Mouse (Mus musculus): ENCODE data around the gene Hist1h4n.
"Not testable (repeated sequence)": the region's sequence is repeated elsewhere in the genome, so short reads cannot be mapped to it uniquely, and the experiment has no call there.

The Hist1h4n gene

GRCm38 (mm10) chr13:21797163-21797562 is 34.8 kb downstream of the Hist1h4n start:
- not testable (repeated sequence) for DNase-seq (ENCODE audit: extremely low spot score, low spot score)

DNA sequence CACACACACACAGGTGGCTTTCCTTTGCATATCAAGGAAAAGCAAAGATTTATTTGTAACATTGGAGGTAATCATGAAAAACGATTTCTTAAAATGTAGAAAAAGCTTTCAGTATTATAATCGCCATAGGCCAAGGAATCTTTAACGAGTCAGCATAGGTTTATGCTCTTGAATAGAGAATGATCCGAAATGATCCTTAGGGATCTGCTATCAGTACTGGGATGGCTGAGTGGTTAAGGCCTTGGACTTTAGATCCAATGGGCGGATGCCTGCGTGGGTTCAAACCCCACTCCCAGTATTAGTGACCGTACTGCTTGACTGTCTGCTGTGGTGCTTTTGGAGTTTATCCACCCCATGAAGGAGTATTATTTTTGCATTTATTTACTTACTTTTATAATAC is 36.4 kb downstream of the Hist1h4n start:
- DNase-seq (ENCODE audit: extremely low spot score, low spot score) = no peak

GRCm38 (mm10) chr13:21790601-21791283 is 41.3 kb downstream of the Hist1h4n start:
- DNase-seq (ENCODE audit: extremely low spot score, low spot score) = peak; percentile 54

- no peak for DNase-seq (ENCODE audit: extremely low spot score, low spot score)
Observed at GRCm38 (mm10) chr13:21789925-21790324, 42.1 kb downstream of the Hist1h4n start.

GRCm38 (mm10) chr13:21787760-21788593 is 44.0 kb downstream of the Hist1h4n start:
- no peak for DNase-seq (ENCODE audit: extremely low spot score, low spot score)

GRCm38 (mm10) chr13:21786899-21787629 is 44.9 kb downstream of the Hist1h4n start, which contains the start of the genes Hist1h2an and Hist1h2bp:
Gene Hist1h2an, minus strand, starts transcription at chr13:21787218.
Gene Hist1h2bp, plus strand, starts transcription at chr13:21787461.
- DNase-seq (ENCODE audit: extremely low spot score, low spot score) = peak; percentile 87

DNA sequence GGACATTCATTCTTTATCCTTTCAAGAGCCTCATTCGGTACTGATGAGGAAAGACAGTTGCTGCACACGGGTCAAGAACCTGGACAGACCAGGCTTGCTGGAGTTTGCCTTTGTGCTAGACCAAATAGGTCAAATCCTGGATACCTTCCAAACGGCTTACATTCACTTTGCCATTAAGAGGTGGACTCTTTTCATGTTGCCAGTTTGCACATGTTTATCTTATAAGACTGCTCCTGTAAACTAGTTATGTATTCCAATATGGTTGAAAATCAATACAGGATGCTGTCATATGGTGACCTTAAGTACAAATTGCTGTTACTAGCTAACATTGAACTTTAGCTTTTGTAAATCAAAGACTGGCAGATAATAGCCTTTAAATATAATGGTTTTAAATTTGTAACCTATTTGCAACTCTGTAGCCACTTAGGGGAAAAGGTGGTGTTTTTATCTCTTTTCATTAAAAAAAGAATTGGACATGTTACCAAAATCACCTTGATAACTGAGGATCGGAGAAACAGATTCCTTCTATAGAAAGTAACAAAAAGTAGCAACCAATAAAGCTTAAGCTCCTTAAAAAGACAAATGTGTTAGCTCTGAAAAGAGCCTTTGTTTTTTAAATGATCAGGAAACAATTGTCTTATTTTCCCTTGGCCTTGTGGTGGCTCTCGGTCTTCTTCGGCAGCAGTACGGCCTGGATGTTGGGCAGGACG is 45.7 kb downstream of the Hist1h4n start:
- DNase-seq (ENCODE audit: extremely low spot score, low spot score) = peak; percentile 44

DNA sequence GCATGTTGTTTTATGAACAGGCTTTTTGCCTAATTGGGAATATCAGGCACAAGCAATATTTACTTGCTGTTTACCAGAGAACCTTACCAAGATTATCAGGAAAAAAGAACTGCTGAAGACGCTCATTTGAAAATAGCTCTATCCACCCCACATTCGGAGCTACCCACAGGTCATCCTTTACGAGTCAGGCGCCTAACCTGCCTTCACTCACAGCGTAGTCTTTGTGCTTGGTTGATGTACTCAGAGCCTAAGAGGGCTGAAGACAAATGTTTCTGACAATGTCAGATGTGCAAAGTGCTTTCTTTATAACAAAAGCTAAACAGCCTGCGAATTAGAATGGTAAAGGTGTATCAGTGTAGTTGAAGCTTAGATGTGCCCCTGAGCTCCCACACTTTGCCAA is 47.7 kb downstream of the Hist1h4n start:
- no peak for DNase-seq (ENCODE audit: extremely low spot score, low spot score)

DNA sequence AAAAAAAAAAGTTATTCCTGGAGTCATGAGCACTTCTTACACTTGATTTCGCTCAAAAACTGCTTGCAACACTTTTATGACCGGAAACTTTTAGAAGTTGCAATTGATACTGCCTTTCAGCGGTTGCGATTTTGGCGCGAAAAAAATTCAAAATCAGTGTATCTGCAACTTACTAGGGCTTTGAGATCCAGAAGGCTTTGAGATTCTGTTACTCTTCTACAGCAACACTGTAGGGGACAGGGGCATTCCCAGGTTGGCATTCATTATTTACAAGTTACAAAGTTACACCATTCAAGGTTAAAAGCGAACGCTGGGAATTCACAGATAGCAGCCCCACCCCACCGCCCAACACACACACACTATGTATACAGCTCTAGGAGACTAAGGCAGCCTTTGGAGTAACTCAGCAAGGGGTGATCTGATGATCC is 48.2 kb downstream of the Hist1h4n start:
- DNase-seq (ENCODE audit: extremely low spot score, low spot score) = peak; percentile 65

DNA sequence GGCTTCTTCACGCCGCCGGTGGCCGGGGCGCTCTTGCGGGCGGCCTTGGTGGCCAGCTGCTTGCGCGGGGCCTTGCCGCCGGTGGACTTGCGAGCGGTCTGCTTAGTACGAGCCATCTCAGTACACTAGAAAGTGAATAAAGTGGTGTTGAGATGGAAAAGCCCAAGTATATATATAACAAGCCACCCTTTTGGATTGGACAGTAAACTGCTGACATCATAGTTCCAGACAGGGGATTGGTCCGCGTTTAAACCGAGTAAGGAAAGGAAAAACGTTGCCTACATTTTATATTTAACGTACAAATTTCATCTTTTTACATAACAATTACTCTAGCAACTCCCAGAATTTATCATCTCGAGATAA is 48.8 kb downstream of the Hist1h4n start, which contains the start of gene Hist1h3i:
TSS of gene Hist1h3i (minus strand) at position 116 of the 363 bp plus-strand sequence.
- DNase-seq (ENCODE audit: extremely low spot score, low spot score) = no peak

GRCm38 (mm10) chr13:21782361-21783254 is 49.4 kb downstream of the Hist1h4n start:
- peak; percentile 47 for DNase-seq (ENCODE audit: extremely low spot score, low spot score)
